ENCODE assay signal across 8 mouse cellular contexts in the genomic region with DNA sequence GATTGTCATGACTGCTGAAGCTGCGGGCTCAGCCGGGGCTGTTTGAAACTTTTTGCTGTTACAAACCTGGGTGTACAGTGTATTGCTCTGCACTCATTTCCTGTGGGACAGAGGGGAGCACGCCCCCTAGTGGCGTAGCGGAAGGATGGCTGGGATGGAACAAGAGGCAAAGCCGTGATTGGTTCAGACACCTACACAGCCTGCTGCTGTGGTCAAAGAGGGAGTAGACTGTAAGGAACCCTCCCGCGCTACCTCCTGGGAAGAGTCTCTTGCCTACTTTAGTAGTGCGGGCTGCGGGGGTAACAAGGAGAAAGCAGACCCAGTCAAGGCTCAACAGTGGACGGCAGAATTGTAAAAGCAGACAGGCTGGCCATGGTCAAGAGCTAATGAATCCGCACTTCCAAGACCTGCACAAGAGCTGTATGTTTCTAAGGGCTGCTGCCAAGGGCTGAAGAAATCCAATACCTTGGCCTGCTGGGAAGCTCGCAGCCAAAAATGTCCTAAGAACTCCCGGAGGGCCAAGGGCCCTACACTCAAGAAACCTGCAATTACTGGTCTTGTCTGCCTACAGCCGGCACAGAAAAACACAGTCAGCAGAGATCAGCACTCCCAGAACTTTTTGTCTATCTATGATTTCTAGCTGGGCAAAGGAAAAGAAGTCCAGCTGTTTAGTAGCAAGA. TPM values are rescaled to one million over a fixed set of nuclear protein-coding genes. Genes with fewer than 3 reads are reported as not detected.
DNase-seq lines count a peak whose midpoint lies in the region; ATAC-seq and TF ChIP-seq lines count a peak whose summit lies in the region.

No protein-coding gene starts in this region.

- in situ Hi-C loops in ES-E14 (cut with MboI; ENCODE audit: low sequenced_read_pairs in 2 of 2, unreplicated experiment in 2 of 2) = no loop called here

- peak overlapping the region; percentile 92 for H3K9ac ChIP-seq in ES-E14 (ENCODE audit: insufficient read depth, low read depth, low read length, poor library complexity, severe bottlenecking)
- peak overlapping the region; percentile 67 for H3K9ac ChIP-seq in forebrain, embryonic 13.5 days
- peak overlapping the region; percentile 72 for H3K9ac ChIP-seq in lung, embryonic 14.5 days

- TF ChIP-seq CTCF in lung, embryonic 14.5 days (IDR thresholded peaks at IDR 0.05; ENCODE audit: low read depth) = peak; percentile 98
- TF ChIP-seq CTCF in thymus, adult 2 months (IDR thresholded peaks at IDR 0.05; ENCODE audit: borderline replicate concordance, control insufficient read depth, extremely low read depth, insufficient read depth, low read length, poor library complexity) = peak; percentile 98

- no peaks in the 10 kb centered on the region for H3K27me3 ChIP-seq in forebrain, embryonic 13.5 days
- no peaks in the 10 kb centered on the region for H3K27me3 ChIP-seq in lung, embryonic 14.5 days (ENCODE audit: insufficient read depth, low read length)
- H3K27me3 ChIP-seq in thymus, adult 2 months (ENCODE audit: control insufficient read depth, insufficient read depth, low read length) = no peaks in the 10 kb centered on the region

- DNase-seq in ES-E14 (ENCODE audit: low read depth, low spot score) = peak; percentile 77
- peak; percentile 49 for DNase-seq in heart, postnatal 25 days (ENCODE audit: low spot score)
- peak; percentile 59 for DNase-seq in layer of hippocampus, adult 11-12 months (ENCODE audit: low spot score)
- DNase-seq in lung, embryonic 14.5 days = peak; percentile 93
- DNase-seq in thymus, adult 2 months = peak; percentile 88

- TF ChIP-seq POLR2A in thymus, adult 2 months (IDR thresholded peaks at IDR 0.05; ENCODE audit: control insufficient read depth, extremely low read depth, insufficient read depth, low read length, poor library complexity) = no peak

- ATAC-seq in cerebellum, adult (ENCODE audit: insufficient number of reproducible peaks, low FRiP score, low TSS enrichment) = 0 out of 2 replicates have a peak, but pooled peaks have one; percentile 38
- ATAC-seq in forebrain, embryonic 13.5 days = peak; percentile 37; the same call in 1 of the 2 replicates
- ATAC-seq in lung, embryonic 14.5 days (ENCODE audit: insufficient read depth) = peak; percentile 63
- peak; percentile 69 for ATAC-seq in neutrophil, adult 5-6 weeks (ENCODE audit: extremely low read depth, insufficient number of reproducible peaks, low FRiP score, poor library complexity, severe bottlenecking)

- H3K4me2 ChIP-seq in forebrain, embryonic 13.5 days = peak overlapping the region; percentile 73
- peak overlapping the region; percentile 86 for H3K4me2 ChIP-seq in lung, embryonic 14.5 days

- peaks cover 23% of the 10 kb centered on the region for H3K36me3 ChIP-seq in ES-E14 (ENCODE audit: control insufficient read depth, insufficient read depth, low read length, poor library complexity, severe bottlenecking)
- 0 out of 2 replicates have a peak, but pooled peaks cover 10% of the 10 kb centered on the region for H3K36me3 ChIP-seq in forebrain, embryonic 13.5 days (ENCODE audit: poor library complexity, severe bottlenecking)
- H3K36me3 ChIP-seq in lung, embryonic 14.5 days (ENCODE audit: insufficient read depth) = peaks cover 19% of the 10 kb centered on the region; the same call in 1 of the 2 replicates
- H3K36me3 ChIP-seq in thymus, adult 2 months (ENCODE audit: control insufficient read depth, insufficient read depth, low read length) = no peaks in the 10 kb centered on the region

- H3K4me3 ChIP-seq in ES-E14 (ENCODE audit: insufficient read depth in 1 of 2, low read depth in 1 of 2, low read length in 2 of 2, poor library complexity in 1 of 2, severe bottlenecking in 1 of 2) = peak overlapping the region; percentile 71 to 82
- H3K4me3 ChIP-seq in forebrain, embryonic 13.5 days = peak overlapping the region; percentile 53
- peak overlapping the region; percentile 66 for H3K4me3 ChIP-seq in lung, embryonic 14.5 days (ENCODE audit: low read depth, low read length)
- H3K4me3 ChIP-seq in thymus, adult 2 months (ENCODE audit: control insufficient read depth, insufficient read depth, low read length) = peak overlapping the region; percentile 32

- no peaks in the 10 kb centered on the region for H3K9me3 ChIP-seq in ES-E14 (ENCODE audit: control insufficient read depth, insufficient read depth, low read depth, low read length)
- no peaks in the 10 kb centered on the region for H3K9me3 ChIP-seq in forebrain, embryonic 13.5 days (replicated peaks)
- no peaks in the 10 kb centered on the region for H3K9me3 ChIP-seq in lung, embryonic 14.5 days (ENCODE audit: low read depth, low read length)

- peaks cover 5 to 9% of the 10 kb centered on the region in 2 experiments; a peak in 3 of 4 replicates for H3K4me1 ChIP-seq in ES-E14 (ENCODE audit: control insufficient read depth in 2 of 2, insufficient read depth in 2 of 2, low read length in 2 of 2, poor library complexity in 1 of 2)
- H3K4me1 ChIP-seq in forebrain, embryonic 13.5 days = peaks cover 16% of the 10 kb centered on the region
- H3K4me1 ChIP-seq in lung, embryonic 14.5 days (ENCODE audit: insufficient read depth) = no peaks in the 10 kb centered on the region
- peaks cover 9% of the 10 kb centered on the region for H3K4me1 ChIP-seq in thymus, adult 2 months (replicated peaks; ENCODE audit: control insufficient read depth, insufficient read depth, low read length)

- peak overlapping the region; percentile 27; the same call in 1 of the 2 replicates for H3K27ac ChIP-seq in ES-E14 (ENCODE audit: insufficient read depth, low read depth, low read length, poor library complexity, severe bottlenecking)
- H3K27ac ChIP-seq in forebrain, embryonic 13.5 days = no peak overlapping the region
- peak overlapping the region; percentile 79 for H3K27ac ChIP-seq in lung, embryonic 14.5 days (ENCODE audit: low read depth)
- H3K27ac ChIP-seq in thymus, adult 2 months (ENCODE audit: control insufficient read depth, insufficient read depth, low read length) = peak overlapping the region; percentile 6; the same call in 1 of the 2 replicates

- intact Hi-C loops in heart, postnatal 25 days (cut with DNase I) = loop anchor here (2.0 kb wide), 1 partner anchor 52 kb away; no protein-coding TSS in a partner anchor

- 5% methylated on average over 15 of the region's 15 CpGs for WGBS in forebrain, embryonic 13.5 days
- WGBS in lung, embryonic 14.5 days = 5% methylated on average over 15 of the region's 15 CpGs
- 2% methylated on average over 15 of the region's 15 CpGs for WGBS in thymus, adult 2 months

TF ChIP-seq in ES-E14, 5 proteins besides CTCF, POLR2A, EP300 and RAD21:
- TF ChIP-seq ZC3H11A (IDR thresholded peaks at IDR 0.05; ENCODE audit: borderline replicate concordance, low read depth, low read length) (0 out of 2 replicates have a peak, but pooled peaks have one; percentile 10), MAFK (IDR thresholded peaks at IDR 0.05; ENCODE audit: insufficient read depth, low read depth, low read length) (no peak), HCFC1 (IDR thresholded peaks at IDR 0.05; ENCODE audit: borderline replicate concordance, insufficient read depth, low read length) (peak; percentile 61; the same call in 1 of the 2 replicates)

RNA-seq across cellular contexts. Expression of gene Eef2kmt, which starts 1.3 kb away (rescaled TPM):
- total RNA-seq in ES-E14 (2012; rRNA removed) = 23.0 and 34.5 TPM in 2 replicates
- polyA plus RNA-seq in forebrain, embryonic 13.5 days (2015; fragmentation: Nextera tagmentation; extraction: Ambion mirVana) = 7.2 and 9.5 TPM in 2 replicates
- total RNA-seq in heart, postnatal 25 days (2021) = 1 to 10 TPM; 8.7 to 9.7 TPM
- polyA plus RNA-seq in lung, embryonic 14.5 days (2014; fragmentation: Nextera tagmentation; extraction: Ambion mirVana) = 27.2 and 28.4 TPM in 2 replicates
- total RNA-seq in neutrophil, adult 5-6 weeks (2017) = 11.3 and 11.9 TPM in 2 replicates
- 32.2 and 34.6 TPM in 2 replicates for polyA plus RNA-seq in thymus, adult 2 months (2012; rRNA removed)

RNA-seq across cellular contexts. Expression of gene Alg1, which starts 21.1 kb away (rescaled TPM):
- total RNA-seq in ES-E14 (2012; rRNA removed) = 62.6 and 95.1 TPM in 2 replicates
- polyA plus RNA-seq in forebrain, embryonic 13.5 days (2015; fragmentation: Nextera tagmentation; extraction: Ambion mirVana) = 26.3 and 30.0 TPM in 2 replicates
- 10 to 100 TPM; 12.1 to 12.3 TPM for total RNA-seq in heart, postnatal 25 days (2021)
- 32.0 and 32.9 TPM in 2 replicates for polyA plus RNA-seq in lung, embryonic 14.5 days (2014; fragmentation: Nextera tagmentation; extraction: Ambion mirVana)
- 26.0 and 26.2 TPM in 2 replicates for total RNA-seq in neutrophil, adult 5-6 weeks (2017)
- polyA plus RNA-seq in thymus, adult 2 months (2012; rRNA removed) = 61.7 and 71.7 TPM in 2 replicates

RNA-seq across cellular contexts. Expression of gene AU021092, which starts 32.4 kb away (rescaled TPM):
- total RNA-seq in ES-E14 (2012; rRNA removed) = 0.63 and 1.7 TPM in 2 replicates
- polyA plus RNA-seq in forebrain, embryonic 13.5 days (2015; fragmentation: Nextera tagmentation; extraction: Ambion mirVana) = 8.5 and 10.3 TPM in 2 replicates
- total RNA-seq in heart, postnatal 25 days (2021) = 10 to 100 TPM; 19.3 to 22.8 TPM
- 3.4 and 4.5 TPM in 2 replicates for polyA plus RNA-seq in lung, embryonic 14.5 days (2014; fragmentation: Nextera tagmentation; extraction: Ambion mirVana)
- total RNA-seq in neutrophil, adult 5-6 weeks (2017) = not detected in 2 replicates
- 1.9 and 2.8 TPM in 2 replicates for polyA plus RNA-seq in thymus, adult 2 months (2012; rRNA removed)

RNA-seq across cellular contexts. Expression of gene Nagpa, which starts 50.7 kb away (rescaled TPM):
- total RNA-seq in ES-E14 (2012; rRNA removed) = 40.3 and 58.1 TPM in 2 replicates
- polyA plus RNA-seq in forebrain, embryonic 13.5 days (2015; fragmentation: Nextera tagmentation; extraction: Ambion mirVana) = 8.5 and 9.4 TPM in 2 replicates
- total RNA-seq in heart, postnatal 25 days (2021) = 10 to 100 TPM; 11.7 to 15.4 TPM
- 20.8 and 23.3 TPM in 2 replicates for polyA plus RNA-seq in lung, embryonic 14.5 days (2014; fragmentation: Nextera tagmentation; extraction: Ambion mirVana)
- 36.6 and 54.4 TPM in 2 replicates for total RNA-seq in neutrophil, adult 5-6 weeks (2017)
- polyA plus RNA-seq in thymus, adult 2 months (2012; rRNA removed) = 54.8 and 59.7 TPM in 2 replicates
